Mouse (Mus musculus): ENCODE measurements around the gene Bcr.
A peak's percentile ranks its signal among the peaks of the same experiment; 100 is the strongest.

Gene Bcr

DNA sequence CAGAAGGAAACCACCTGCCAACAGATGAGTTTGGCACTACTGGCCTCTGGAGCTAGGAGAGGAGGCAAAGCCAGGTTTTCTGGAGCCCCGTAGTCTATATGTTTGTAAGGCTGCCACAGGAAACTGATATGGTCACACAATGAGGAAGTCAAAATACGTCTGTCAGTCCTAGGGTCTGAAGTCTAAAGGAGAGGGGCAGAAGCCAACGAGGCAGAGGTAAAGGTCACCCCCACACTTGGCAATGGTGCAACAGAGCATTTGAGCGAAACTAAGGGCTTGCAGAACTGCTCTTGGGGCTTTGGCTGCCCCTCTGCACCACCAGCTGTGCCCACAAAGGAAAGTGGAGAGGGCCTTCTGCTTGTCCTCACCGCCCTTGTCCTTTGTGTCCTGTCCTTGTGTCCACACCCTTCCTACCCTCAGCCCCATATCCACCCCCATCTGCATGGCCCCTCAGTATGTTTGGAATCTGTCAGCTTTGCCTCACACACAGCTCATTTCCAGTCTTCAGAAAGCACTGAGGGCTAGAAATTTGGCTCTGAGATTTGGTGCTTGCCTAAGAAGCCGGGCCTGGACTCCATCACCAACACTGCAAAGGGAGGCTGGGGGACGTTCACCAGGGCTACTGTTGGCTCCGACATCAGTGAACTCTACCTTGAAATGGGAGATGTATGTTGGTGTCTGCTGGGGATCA is 127.1 kb downstream of the Bcr start:
- peak; percentile 75 for DNase-seq

DNA sequence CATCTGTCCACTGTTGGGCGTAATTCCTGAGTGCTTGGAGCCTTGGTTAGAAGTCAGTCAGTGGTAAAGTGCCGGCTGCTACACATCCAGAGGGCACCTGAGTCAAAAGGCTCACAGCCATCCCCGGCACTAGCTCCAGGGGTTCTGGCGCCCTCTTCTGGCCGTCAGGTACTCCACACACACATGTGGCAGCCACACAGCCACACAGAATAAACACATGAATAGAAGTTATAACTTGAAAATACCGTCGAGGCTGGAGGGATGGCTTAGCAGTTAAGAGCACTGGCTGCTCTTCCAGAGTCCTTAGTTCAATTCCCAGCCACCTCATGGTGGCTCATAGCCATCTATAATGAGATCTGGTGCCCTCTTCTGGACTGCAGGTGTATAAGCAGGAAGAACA is 131.3 kb downstream of the Bcr start:
- DNase-seq, result no peak

DNA sequence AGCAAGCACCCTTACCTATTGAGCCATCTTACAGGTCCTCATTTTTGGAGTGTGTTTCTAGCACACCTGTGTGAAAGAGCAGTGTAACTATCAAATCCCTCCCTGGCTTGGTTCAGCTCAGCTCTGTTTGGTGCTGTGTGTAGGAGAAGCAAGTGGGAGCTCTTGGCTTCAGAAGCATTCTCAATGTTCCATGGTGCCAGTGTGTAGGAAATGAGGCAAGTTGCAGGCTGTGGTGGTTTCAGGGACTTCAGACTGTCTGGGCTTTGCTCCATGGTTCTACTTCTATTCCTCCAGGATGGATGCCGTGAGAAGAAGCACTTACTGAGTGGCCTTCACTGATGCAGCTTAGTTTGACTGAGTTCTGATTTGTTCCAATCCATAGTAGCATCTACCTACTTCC is 137.4 kb downstream of the Bcr start:
- no peak for DNase-seq

DNA sequence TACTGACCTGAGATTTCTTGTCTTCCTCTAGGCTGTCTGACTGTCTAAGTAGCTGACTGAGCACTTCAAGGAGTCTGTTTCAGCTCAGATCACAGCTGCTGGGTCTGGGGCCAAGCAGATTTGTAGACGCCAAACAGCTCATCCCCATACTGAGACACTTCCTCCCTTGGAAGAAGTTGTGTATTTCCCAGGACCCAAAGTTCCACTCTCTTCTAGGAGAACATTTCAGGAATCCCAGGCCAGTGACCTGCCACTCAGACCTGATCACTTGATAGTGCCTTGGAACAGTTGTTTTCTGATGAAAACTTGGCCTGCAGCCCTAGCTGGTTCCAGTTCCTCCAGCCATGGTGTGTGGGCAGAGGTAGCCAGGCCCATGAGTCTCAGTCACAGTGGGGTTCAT is 140.3 kb downstream of the Bcr start:
- DNase-seq, result peak; percentile 78

DNA sequence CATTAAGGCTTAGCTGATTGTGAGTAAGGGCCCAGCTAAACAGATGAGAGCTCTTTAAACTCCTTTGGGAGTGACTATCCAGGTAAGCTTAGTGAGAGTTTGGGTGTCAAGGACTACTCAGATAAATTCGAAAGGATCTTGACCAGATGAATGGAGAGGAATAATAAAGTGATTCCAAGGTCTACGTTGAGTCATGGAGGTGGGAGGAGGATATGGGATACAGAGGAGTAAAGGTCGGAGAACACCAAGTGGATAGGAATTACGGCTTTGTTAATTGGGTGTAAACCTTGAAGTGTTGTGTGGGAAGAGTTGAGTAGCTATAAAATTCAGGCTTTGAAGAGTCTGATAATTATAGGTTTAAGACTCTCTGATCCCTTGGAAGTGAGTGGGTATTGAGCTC is 145.8 kb downstream of the Bcr start:
- no peak for DNase-seq

DNA sequence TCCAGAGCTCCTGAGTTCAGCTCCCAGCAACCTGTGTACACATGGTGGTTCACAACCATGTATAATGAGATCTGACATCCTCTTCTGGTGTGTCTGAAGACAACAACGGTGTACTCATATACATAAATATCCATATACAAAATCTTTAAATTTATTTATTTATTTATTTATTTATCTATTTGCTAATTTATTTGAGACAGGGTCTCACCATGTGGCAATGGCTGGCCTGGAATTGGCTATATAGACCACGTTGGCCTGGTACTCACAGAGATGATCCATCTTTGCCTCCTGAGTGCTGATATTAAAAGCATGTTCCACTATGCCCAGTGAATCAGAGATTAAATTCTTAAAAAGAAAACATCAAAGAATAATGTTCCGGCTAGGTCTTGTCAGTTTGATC is 150.4 kb downstream of the Bcr start:
- DNase-seq, result no peak

DNA sequence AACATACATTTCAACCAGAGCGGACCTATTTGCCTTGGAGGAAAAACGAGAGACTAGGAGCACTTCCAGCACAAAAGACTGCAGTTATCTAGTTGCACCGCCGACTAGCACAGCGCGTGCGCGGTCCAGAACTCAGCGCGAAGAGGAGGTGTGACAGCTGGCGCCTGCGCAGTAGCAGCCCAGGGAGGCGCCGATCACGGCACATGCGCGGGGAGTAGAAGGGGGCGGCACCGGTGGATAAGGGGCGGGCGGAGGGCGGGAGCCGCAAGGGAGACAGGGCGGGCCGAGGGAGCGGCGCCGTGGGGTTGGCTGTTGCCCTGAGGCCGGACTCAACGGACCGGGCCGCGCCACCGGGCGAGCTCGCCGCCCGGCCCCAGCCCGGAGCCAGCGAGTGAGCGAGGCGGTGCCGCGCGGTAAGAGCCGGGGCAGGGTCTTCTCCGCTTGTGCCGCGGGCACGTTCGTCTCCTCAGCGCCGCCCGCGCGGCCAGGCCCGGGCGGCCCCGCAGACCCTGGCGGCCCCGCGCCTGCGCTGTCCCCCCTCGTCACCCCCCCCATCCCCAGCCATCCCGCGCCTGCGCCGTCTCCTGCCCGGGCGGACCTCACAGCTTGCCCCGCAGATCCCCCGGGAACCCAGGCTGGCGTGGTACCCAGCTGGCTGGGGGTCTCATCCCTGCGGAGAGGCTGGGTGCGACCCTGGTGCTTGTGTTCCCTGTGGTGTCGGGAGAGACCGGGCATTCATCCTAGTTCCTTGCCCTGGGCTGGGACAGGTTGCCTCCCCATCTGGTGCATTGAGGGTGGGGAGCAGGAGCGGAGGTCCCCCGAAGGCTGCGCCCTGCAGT is 151.6 kb downstream of the Bcr start, which contains the start of gene Specc1l:
Gene Specc1l (plus strand): TSS at position 267 of the 839 bp plus-strand sequence.
- peak; percentile 95 for DNase-seq

DNA sequence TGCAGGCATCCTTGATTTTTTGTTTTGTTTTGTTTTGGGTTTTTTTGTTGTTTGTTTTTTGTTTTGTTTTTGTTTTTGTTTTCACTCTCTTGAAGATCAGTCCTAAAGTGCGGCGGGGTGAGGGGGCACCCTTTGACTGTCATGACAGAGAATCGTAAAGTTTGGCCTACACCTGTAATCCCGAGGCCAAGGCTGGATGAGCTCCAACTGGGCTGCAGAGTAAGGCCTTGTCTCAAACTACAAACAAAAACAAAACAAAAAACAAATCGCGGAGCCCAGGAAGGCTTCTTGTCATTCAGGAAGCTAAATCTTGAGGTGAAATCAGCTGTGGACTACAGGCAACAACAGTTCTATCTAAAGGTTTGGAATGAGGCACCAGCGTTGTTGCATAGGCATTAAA is 152.6 kb downstream of the Bcr start:
- DNase-seq, result peak; percentile 40

DNA sequence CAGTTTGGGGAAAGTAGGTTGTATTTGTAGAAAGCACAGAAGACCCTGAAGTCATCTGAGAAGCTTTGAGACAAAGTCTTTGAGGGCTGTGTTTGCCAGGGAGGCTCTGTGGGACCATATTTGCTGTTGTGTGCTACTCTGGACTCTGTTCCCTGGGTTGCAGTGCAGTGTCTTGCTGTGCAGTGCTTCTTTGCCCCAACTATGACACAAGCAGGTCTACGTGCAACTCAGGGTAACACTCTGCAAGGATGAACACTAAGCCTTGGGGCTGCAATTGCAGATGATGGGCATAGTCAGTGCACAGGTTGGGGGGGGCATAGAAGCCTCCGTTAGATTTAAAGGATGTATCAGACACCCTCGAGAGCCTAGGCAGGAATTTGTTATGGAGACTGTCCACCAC is 160.3 kb downstream of the Bcr start:
- DNase-seq, result no peak

DNA sequence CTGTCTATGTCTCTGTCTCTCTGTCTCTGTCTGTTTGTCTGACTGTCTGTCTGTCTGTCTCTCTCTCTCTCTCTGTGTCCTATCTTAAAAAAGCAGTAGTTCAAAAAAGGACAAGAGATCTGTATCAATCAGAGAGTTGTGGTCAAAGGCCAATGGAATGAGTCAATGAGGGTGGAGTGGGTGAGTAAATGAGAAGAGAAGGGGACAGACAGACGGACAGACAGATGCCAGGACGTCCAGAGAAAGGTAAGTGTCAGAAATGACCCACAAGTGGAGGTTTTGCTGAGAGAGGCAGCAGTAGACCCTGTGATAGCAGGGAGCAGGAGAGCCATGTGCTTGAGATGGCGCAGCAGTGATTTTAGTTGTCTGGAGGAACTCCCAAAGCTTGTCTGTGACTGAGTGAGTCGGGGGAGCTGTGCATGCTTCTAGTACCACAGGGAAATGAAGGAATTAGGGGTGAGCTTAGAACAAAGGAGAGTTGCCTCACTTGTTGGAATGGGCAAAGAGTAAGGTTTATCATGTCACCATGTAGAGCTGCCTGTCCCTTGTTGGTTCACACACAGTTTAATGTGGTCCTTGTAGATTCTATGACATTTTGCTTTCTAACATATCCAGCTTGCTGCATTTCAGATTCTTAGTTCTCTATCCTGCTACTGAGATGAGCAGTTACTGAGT is 161.7 kb downstream of the Bcr start:
- DNase-seq, result no peak

DNA sequence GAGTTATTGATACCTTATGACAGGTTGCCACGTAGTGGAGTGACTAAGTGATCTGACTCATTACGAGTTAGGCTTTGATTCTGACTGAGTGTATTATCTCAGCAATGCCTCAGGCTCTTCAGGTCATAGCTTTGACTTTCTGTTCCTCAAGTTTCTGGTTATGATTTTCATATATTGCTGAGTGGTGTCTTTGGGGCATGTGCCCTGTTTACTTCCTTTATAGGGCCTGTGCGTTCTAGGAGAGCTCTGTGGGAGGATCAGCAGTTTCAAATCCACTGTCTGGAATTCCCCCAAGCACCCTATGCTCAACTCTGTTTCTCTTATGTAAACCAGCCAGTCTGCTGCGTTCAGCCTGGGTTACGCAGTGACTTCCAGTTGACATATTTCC is 162.2 kb downstream of the Bcr start:
- DNase-seq, result peak; percentile 47

DNA sequence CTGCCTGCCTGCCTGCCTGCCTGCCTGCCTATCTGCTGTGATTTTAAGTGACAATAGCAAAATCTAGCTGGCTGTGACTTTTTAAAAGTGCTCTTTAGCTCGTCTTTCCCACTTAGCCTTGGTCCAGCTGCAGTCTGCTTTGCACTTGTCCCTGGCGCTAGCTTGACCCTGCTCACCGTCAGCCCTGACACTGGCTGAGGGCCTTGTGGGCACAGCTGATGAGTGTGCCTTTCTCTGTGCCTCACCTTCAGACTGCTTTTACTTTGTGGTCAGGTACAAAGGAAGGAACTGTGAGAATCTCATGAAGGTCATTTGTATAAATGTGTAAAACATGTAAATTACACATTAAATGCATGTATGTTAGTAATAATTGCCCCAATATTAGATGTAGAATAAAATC is 163.8 kb downstream of the Bcr start:
- DNase-seq, result no peak

DNA sequence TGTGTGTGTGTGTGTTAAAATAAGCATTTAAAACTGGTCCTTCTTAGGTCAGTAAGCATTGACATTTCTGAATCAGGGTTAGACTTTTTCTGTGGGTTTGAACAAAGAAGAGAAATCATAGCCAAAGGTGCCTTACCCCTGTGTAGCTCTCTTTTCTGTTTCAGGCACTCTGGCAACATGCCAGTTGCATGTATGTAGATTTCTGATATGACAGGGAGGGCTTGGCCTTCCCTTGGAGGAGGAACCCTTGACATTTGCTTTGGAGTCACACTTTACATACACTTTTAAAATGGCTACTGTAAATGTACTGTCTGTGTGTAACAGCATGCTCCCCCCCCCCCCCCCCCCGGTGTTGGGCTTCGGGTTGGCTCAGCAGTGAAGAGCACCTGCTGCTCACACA is 164.2 kb downstream of the Bcr start:
- no peak for DNase-seq

DNA sequence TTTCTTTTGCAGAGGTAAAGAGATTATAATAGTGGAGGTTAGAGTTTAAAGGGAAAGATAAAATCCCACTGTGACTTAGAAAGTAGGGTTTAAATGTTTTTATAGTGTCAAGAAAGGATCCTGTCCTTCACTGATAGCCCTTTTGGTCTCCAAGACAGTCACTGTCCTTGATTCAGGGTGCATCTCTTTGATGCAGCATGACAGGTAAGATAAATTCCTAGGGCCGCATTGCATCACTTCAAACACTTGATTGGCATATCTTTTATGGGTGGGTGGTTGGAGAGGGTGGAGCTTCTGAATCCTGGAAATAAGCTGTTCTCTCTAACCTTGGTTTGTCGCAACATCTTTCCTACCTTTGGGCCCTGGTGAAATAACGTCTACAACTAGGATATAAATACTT is 167.0 kb downstream of the Bcr start:
- DNase-seq, result no peak

DNA sequence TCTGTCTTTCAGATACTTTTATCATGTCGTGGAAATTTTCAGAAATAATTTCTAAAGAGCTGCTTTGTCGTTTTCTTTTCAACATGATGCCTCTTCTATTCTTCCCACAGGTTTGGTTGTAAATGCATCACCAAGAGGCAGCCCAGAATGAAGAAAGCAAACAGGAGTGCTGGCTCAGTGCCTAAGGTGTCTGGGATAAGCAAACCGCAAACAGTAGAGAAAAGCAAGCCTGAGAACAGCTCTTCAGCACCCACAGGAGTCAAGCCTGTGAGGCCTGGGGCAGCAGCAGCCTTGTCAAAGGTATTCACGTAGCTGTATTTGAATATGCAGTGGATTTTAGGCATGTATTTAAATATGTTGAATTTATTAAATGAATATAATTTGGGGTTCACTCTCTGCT is 170.2 kb downstream of the Bcr start:
- DNase-seq, result peak; percentile 81

DNA sequence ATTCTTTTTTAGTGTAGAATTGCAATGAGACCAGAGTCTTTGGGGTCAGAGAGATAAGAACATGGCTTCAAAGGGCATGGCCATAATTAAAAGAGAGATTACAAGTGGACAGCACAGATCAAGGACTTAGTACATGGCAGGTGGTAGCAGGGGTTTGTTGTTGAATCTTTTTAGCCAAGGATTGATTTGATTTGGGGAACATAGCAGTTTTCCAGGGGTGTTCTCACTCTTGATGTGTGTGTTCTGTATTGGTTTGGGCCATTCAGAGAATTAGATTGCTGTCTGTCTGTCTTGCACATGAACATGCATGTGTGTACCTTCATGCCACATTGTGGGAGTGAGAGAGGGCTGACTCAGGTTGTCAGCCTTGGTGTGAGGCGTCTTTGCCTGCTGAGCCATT is 171.5 kb downstream of the Bcr start:
- no peak for DNase-seq

DNA sequence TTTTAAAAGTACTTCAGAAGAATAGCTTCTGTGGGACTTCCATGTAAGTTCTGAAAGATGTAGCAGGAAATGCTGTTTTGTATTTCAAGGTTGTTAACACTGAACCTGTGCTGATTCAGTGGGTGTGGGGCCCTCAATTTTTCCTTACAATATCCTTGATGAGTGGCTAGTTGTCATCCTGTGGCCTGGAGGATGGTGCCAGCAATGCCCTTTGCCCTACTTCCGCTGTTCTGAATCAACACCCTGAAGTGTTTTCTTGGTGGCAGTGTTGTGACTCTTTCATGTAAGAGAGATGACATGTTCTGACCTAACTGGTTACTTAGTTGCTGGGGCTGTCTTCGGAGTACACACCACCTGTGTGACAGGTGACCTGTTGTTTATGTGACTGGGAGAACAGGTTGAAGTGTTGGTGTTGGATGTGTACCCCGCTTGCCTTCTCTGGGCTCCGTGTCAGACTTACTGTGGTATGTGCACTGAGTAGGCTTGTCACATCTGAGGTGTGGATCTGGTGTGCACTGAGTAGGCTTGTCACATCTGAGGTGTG is 172.3 kb downstream of the Bcr start:
- DNase-seq, result peak; percentile 26

DNA sequence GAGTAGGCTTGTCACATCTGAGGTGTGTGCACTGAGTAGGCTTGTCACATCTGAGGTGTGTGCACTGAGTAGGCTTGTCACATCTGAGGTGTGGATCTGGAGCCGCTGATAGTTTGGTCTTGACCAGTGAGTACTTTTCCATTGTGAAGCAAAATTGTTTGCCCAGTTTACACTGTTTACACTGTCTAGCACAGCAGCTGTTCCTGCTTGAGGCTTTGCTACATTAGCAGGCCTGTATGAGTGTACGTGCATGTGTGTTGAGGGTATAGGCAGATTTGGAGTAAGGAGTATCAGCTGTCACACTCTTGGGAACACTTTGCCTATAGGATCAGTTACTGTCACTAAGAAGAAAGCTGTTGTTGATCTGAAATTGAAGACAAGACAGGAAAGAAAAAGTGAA is 173.1 kb downstream of the Bcr start:
- peak; percentile 39 for DNase-seq

All from lung, postnatal 36 days (tissue).